Mouse (Mus musculus): ENCODE results near the gene Gnb1l. TPM values are rescaled to one million over a fixed set of nuclear protein-coding genes. Genes with fewer than 3 reads are reported as not detected.

Gnb1l gene
- polyA plus RNA-seq, 1 experiment from 2014 or later, result 12.6 TPM

DNA sequence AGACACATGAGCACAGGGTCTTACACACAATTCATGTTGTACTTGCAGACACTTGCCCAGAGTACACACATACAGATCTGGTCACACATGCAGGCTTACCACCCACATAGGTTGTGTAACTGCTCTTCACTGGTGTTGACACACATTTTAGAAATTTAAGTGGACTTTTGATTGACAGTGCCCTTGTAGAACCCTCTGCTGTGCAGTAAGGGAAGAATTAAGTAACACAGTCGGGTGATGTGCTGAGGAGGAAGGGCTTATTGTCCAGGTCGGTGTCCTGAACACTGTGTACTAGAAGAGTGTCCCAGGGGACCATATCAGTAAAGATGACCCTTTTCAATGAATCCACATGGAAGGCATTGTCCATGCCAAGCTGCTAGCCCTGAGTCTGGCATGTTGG is 95.4 kb downstream of the Gnb1l start:
- Histone ChIP-seq H3K4me1 (replicated peaks; ENCODE audit: control insufficient read depth, insufficient read depth, low read length) (peaks cover 4% of the 10 kb centered on the region), H3K4me3 (ENCODE audit: low read depth, low read length) (no peak overlapping the region), H3K27me3 (replicated peaks; ENCODE audit: control insufficient read depth, insufficient read depth, low read length) (peaks cover 31% of the 10 kb centered on the region), H3K27ac (ENCODE audit: low read depth, low read length) (no peak overlapping the region), H3K36me3 (ENCODE audit: control insufficient read depth, insufficient read depth) (no peaks in the 10 kb centered on the region), H3K9me3 (ENCODE audit: control insufficient read depth) (no peaks in the 10 kb centered on the region), H3K9ac (ENCODE audit: low read depth, low read length) (no peak overlapping the region), H3K4me2 (replicated peaks; ENCODE audit: low read depth) (no peak overlapping the region)
- no peak for ATAC-seq
- TF ChIP-seq CTCF (IDR thresholded peaks at IDR 0.05; ENCODE audit: low read depth), result no peak
- 82% methylated on average over 2 of the region's 2 CpGs for WGBS

DNA sequence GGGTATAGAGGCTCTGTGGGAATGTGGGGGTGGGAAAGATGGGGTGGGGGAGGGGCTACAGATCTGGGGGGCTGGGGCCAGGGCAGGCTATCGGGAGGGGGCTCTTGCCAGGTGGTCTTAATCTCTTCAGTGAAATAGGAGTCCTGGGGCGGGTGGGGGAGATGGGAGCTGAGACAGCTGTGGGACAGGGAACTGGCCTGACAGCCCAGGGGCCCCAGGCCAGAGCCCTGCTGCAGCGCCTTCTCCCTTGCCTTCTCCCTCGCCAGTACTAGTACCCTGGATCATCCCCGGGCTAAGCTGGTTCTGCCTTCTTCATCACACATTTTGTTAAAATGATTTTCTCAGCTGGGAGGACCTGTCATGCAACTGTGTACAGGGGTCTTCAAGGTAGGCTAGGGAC is 97.7 kb downstream of the Gnb1l start:
- Histone ChIP-seq H3K4me1 (replicated peaks; ENCODE audit: control insufficient read depth, insufficient read depth, low read length) (peaks cover 3% of the 10 kb centered on the region), H3K4me3 (ENCODE audit: low read depth, low read length) (no peak overlapping the region), H3K27ac (ENCODE audit: low read depth, low read length) (no peak overlapping the region), H3K9ac (ENCODE audit: low read depth, low read length) (no peak overlapping the region), H3K4me2 (replicated peaks; ENCODE audit: low read depth) (no peak overlapping the region), H3K27me3 (replicated peaks; ENCODE audit: control insufficient read depth, insufficient read depth, low read length) (peaks cover 8% of the 10 kb centered on the region), H3K9me3 (ENCODE audit: control insufficient read depth) (no peaks in the 10 kb centered on the region), H3K36me3 (ENCODE audit: control insufficient read depth, insufficient read depth) (no peaks in the 10 kb centered on the region)
- no peak for ATAC-seq
- 75% methylated on average over 5 of the region's 5 CpGs for WGBS
- TF ChIP-seq CTCF (IDR thresholded peaks at IDR 0.05; ENCODE audit: low read depth), result no peak

GRCm38 (mm10) chr16:18598006-18598405 is 99.5 kb downstream of the Gnb1l start:
- TF ChIP-seq CTCF (IDR thresholded peaks at IDR 0.05; ENCODE audit: low read depth), result no peak

DNA sequence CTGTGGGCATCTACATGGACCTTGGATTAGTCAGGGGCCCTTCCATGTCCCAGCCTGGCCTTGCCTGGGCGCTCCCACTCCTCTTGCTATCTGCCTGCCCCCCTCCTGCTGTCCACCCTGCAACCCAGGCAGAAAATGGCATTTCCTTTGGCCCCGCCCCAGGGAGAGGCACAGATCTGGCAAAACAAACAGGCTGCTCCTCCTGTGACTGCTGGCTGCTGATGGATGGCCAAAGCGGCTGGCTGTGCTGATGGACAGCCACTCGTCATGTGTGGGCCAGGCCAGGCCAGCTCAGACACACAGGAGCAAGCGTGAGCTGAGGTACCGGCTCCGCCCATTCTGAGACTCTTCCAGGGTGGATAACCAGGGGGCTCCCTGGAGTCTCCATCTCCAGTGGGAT is 102.9 kb downstream of the Gnb1l start:
- TF ChIP-seq CTCF (IDR thresholded peaks at IDR 0.05; ENCODE audit: low read depth), result no peak
- ATAC-seq, result no peak
- no peaks in the 10 kb centered on the region for H3K27me3 ChIP-seq (replicated peaks; ENCODE audit: control insufficient read depth, insufficient read depth, low read length)
- 56% methylated on average over 7 of the region's 7 CpGs for WGBS
- H3K4me3 ChIP-seq (ENCODE audit: low read depth, low read length), result no peak overlapping the region
- no peaks in the 10 kb centered on the region for H3K4me1 ChIP-seq (replicated peaks; ENCODE audit: control insufficient read depth, insufficient read depth, low read length)
- no peak overlapping the region for H3K27ac ChIP-seq (ENCODE audit: low read depth, low read length)
- no peak overlapping the region for H3K4me2 ChIP-seq (replicated peaks; ENCODE audit: low read depth)
- H3K9me3 ChIP-seq (ENCODE audit: control insufficient read depth), result no peaks in the 10 kb centered on the region
- no peaks in the 10 kb centered on the region for H3K36me3 ChIP-seq (ENCODE audit: control insufficient read depth, insufficient read depth)
- no peak overlapping the region for H3K9ac ChIP-seq (ENCODE audit: low read depth, low read length)

More at GRCm38 (mm10) chr16:18598006-18598405, 99.5 kb downstream of the Gnb1l start:
- Histone ChIP-seq H3K36me3 (ENCODE audit: control insufficient read depth, insufficient read depth) (no peaks in the 10 kb centered on the region), H3K9ac (ENCODE audit: low read depth, low read length) (no peak overlapping the region), H3K27me3 (replicated peaks; ENCODE audit: control insufficient read depth, insufficient read depth, low read length) (no peaks in the 10 kb centered on the region; the same call in 1 of the 2 replicates), H3K27ac (ENCODE audit: low read depth, low read length) (no peak overlapping the region), H3K4me3 (ENCODE audit: low read depth, low read length) (no peak overlapping the region), H3K9me3 (ENCODE audit: control insufficient read depth) (no peaks in the 10 kb centered on the region), H3K4me2 (replicated peaks; ENCODE audit: low read depth) (no peak overlapping the region), H3K4me1 (replicated peaks; ENCODE audit: control insufficient read depth, insufficient read depth, low read length) (no peaks in the 10 kb centered on the region)
- ATAC-seq, result no peak
- WGBS, result 70% methylated on average over 3 of the region's 3 CpGs

GRCm38 (mm10) chr16:18604267-18604701 is 105.8 kb downstream of the Gnb1l start:
- H3K36me3 ChIP-seq (ENCODE audit: control insufficient read depth, insufficient read depth), result no peaks in the 10 kb centered on the region
- H3K27me3 ChIP-seq (replicated peaks; ENCODE audit: control insufficient read depth, insufficient read depth, low read length), result no peaks in the 10 kb centered on the region
- no peaks in the 10 kb centered on the region for H3K4me1 ChIP-seq (replicated peaks; ENCODE audit: control insufficient read depth, insufficient read depth, low read length)
- H3K27ac ChIP-seq (ENCODE audit: low read depth, low read length), result no peak overlapping the region
- H3K4me3 ChIP-seq (ENCODE audit: low read depth, low read length), result no peak overlapping the region
- no peak for ATAC-seq
- 55% methylated on average over 6 of the region's 8 CpGs for WGBS
- no peak for TF ChIP-seq CTCF (IDR thresholded peaks at IDR 0.05; ENCODE audit: low read depth)
- no peaks in the 10 kb centered on the region for H3K9me3 ChIP-seq (ENCODE audit: control insufficient read depth)
- H3K9ac ChIP-seq (ENCODE audit: low read depth, low read length), result no peak overlapping the region
- H3K4me2 ChIP-seq (replicated peaks; ENCODE audit: low read depth), result no peak overlapping the region

DNA sequence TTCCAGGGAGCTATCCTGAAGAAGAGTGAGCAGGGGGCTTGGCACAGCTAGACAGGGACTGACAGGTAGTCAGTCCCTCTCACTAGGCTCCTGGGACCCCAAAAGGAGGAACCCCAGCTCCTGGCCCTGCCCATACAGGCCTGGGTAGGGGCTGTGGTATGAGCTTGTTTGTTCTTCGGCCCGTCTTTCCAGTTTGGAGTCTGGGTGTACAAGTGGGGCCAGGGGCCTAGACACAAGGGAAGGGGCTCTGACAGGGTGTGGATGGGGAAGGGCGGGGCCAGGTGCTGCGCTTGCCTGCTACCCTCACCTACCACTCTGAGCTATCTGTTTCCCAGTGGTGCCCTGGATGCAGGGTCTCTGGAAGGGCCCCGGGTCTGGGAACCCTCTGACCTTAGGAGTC is 107.2 kb downstream of the Gnb1l start:
- no peak overlapping the region for H3K4me2 ChIP-seq (replicated peaks; ENCODE audit: low read depth)
- ATAC-seq, result no peak
- no peak overlapping the region for H3K9ac ChIP-seq (ENCODE audit: low read depth, low read length)
- no peak overlapping the region for H3K4me3 ChIP-seq (ENCODE audit: low read depth, low read length)
- no peaks in the 10 kb centered on the region for H3K4me1 ChIP-seq (replicated peaks; ENCODE audit: control insufficient read depth, insufficient read depth, low read length)
- H3K9me3 ChIP-seq (ENCODE audit: control insufficient read depth), result no peaks in the 10 kb centered on the region
- no peak for TF ChIP-seq CTCF (IDR thresholded peaks at IDR 0.05; ENCODE audit: low read depth)
- H3K27me3 ChIP-seq (replicated peaks; ENCODE audit: control insufficient read depth, insufficient read depth, low read length), result no peaks in the 10 kb centered on the region
- no peaks in the 10 kb centered on the region for H3K36me3 ChIP-seq (ENCODE audit: control insufficient read depth, insufficient read depth)
- WGBS, result 51% methylated on average over 5 of the region's 5 CpGs
- H3K27ac ChIP-seq (ENCODE audit: low read depth, low read length), result no peak overlapping the region

DNA sequence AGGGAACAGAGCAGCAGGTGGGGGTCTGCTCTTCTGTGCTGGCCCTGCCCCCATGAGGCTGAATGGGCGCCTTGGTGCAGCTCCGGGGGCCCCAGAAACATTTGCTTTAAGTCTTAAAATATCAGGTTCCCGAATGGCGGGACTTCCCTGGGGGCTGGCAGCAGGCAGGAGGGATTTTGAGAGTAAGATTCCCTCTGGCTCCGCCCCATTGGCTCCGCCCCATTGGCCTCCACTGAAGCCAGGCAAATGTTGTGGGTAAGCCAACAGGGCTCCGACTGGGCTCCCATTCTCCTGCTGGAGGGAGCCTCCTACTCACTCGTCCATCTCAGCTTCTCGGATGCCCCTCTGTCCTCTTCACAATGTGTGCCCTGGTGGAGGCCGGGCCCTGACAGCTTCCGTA is 109.7 kb downstream of the Gnb1l start:
- Histone ChIP-seq H3K27me3 (replicated peaks; ENCODE audit: control insufficient read depth, insufficient read depth, low read length) (no peaks in the 10 kb centered on the region), H3K4me1 (replicated peaks; ENCODE audit: control insufficient read depth, insufficient read depth, low read length) (no peaks in the 10 kb centered on the region), H3K4me2 (replicated peaks; ENCODE audit: low read depth) (no peak overlapping the region), H3K9ac (ENCODE audit: low read depth, low read length) (no peak overlapping the region), H3K36me3 (ENCODE audit: control insufficient read depth, insufficient read depth) (no peaks in the 10 kb centered on the region), H3K9me3 (ENCODE audit: control insufficient read depth) (no peaks in the 10 kb centered on the region), H3K4me3 (ENCODE audit: low read depth, low read length) (no peak overlapping the region), H3K27ac (ENCODE audit: low read depth, low read length) (no peak overlapping the region)
- no peak for ATAC-seq
- no peak for TF ChIP-seq CTCF (IDR thresholded peaks at IDR 0.05; ENCODE audit: low read depth)
- 21% methylated on average over 11 of the region's 11 CpGs for WGBS

All from intestine, postnatal 0 days (tissue).